Mouse (Mus musculus): Measurements from ENCODE around the gene Gid4.

- TF ChIP-seq MYOG (IDR thresholded peaks at IDR 0.05; ENCODE audit: control insufficient read depth in 1 of 3, insufficient read depth in 1 of 3, insufficient read length in 2 of 3, low read depth in 2 of 3) (no peak), POLR2A (IDR thresholded peaks at IDR 0.05; ENCODE audit: insufficient read length, low read depth) (no peak), MAX (IDR thresholded peaks at IDR 0.05; ENCODE audit: low read depth) (no peak), POLR2AphosphoS2 (IDR thresholded peaks at IDR 0.05; ENCODE audit: insufficient read length, low read depth) (no peak), USF1 (IDR thresholded peaks at IDR 0.05; ENCODE audit: low read depth) (no peak), TCF12 (IDR thresholded peaks at IDR 0.05; ENCODE audit: insufficient read depth, poor library complexity, severe bottlenecking) (no peak), E2F4 (IDR thresholded peaks at IDR 0.05; ENCODE audit: insufficient read depth) (no peak), CEBPB (IDR thresholded peaks at IDR 0.05; ENCODE audit: insufficient read depth, poor library complexity, severe bottlenecking) (no peak), MYOD1 (IDR thresholded peaks at IDR 0.05; ENCODE audit: control insufficient read depth in 1 of 3, insufficient read length in 2 of 3, low read depth in 2 of 3) (no peak), TCF3 (IDR thresholded peaks at IDR 0.05; ENCODE audit: insufficient read length, low read depth) (no peak), REST (IDR thresholded peaks at IDR 0.05; ENCODE audit: insufficient read depth, insufficient read length) (no peak), SRF (IDR thresholded peaks at IDR 0.05; ENCODE audit: control insufficient read depth, insufficient read length, low read depth) (no peak)
Measured at GRCm38 (mm10) chr11:60454745-60455087, 37.8 kb downstream of the Gid4 start.
